Mouse (Mus musculus) c-Kit-positive CD71-positive TER-119-negative erythroid progenitor cells, embryonic 14.5 days (primary cell): Measurements from ENCODE around the gene Zswim3.
"Not testable (repeated sequence)": the region's sequence is repeated elsewhere in the genome, so short reads cannot be mapped to it uniquely, and the experiment has no call there.

ENCODE experiments used
- DNase-seq: peaks from one replicate; pipeline ENCODE4 v3.0.0-alpha.2; 2013; ENCODE audit warnings: low read depth

Gene Zswim3

GRCm38 (mm10) chr2:164855572-164855971, 50.7 kb downstream of the Zswim3 start:
- DNase-seq: not testable (repeated sequence)

- DNase-seq: no peak
Measured at GRCm38 (mm10) chr2:164856309-164857100, 51.6 kb downstream of the Zswim3 start.

GRCm38 (mm10) chr2:164857101-164857821, 52.4 kb downstream of the Zswim3 start, which contains the start of gene Pltp:
TSS of gene Pltp (minus strand) at chr2:164857711.
- no peak for DNase-seq

GRCm38 (mm10) chr2:164857842-164858553, 53.1 kb downstream of the Zswim3 start:
- no peak for DNase-seq

GRCm38 (mm10) chr2:164859155-164859554, 54.3 kb downstream of the Zswim3 start:
- no peak for DNase-seq

GRCm38 (mm10) chr2:164859640-164860432, 54.9 kb downstream of the Zswim3 start:
- no peak for DNase-seq

GRCm38 (mm10) chr2:164861094-164861493, 56.2 kb downstream of the Zswim3 start:
- no peak for DNase-seq

GRCm38 (mm10) chr2:164862179-164862861, 57.4 kb downstream of the Zswim3 start:
- DNase-seq: no peak

- not testable (repeated sequence) for DNase-seq
Measured at GRCm38 (mm10) chr2:164863411-164863810, 58.5 kb downstream of the Zswim3 start.

GRCm38 (mm10) chr2:164864593-164864992, 59.7 kb downstream of the Zswim3 start:
- no peak for DNase-seq

GRCm38 (mm10) chr2:164866741-164867551, 62.0 kb downstream of the Zswim3 start:
- no peak for DNase-seq

- DNase-seq: no peak
Measured at GRCm38 (mm10) chr2:164867566-164867965, 62.7 kb downstream of the Zswim3 start.

GRCm38 (mm10) chr2:164868491-164868890, 63.6 kb downstream of the Zswim3 start:
- no peak for DNase-seq
